Mouse (Mus musculus) left cerebral cortex, adult 8-10 months (tissue): ENCODE measurements around the gene Slpi. TPM values are rescaled to one million over a fixed set of nuclear protein-coding genes. Genes with fewer than 3 reads are reported as not detected.

ENCODE experiments used
- DNase-seq, 2 experiments: peaks; one replicate each; pipeline ENCODE4 v3.0.0; 2022; ENCODE audit warnings: low spot score in 2 of 2
- total RNA-seq, 4 experiments: library from RNA; stranded (reverse); gene quantifications; 2 replicates each; pipeline ENCODE4 v1.2.4; 2022

The Slpi gene
- total RNA-seq, result 1 to 10 TPM in 2 of 4 experiments, under 1 TPM in 1, not detected in 1; 0.62 to 1.8 (median 1.3) TPM

DNA sequence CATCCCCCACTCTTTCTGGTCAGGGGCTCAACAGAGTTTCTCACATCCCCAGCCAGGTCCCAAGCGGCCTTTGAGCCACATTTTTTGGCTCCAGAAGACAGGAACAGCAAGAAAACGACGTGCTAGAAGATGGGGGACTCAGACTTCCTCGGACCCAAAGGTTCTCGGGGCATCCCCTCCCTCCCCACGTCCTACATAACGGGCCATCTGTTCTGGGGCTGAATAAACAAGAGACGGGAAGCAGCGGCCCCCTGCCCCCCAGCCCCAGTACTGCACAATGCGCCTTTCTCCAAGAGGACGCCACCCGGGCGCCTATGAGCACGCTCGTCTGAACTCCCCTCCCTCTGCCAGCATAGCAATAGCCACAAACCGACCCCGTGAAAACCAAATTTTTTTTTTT lies at the start of gene Slpi:
Gene Slpi, minus strand, starts transcription at position 76 of the 400 bp plus-strand sequence.
- peak; percentile 20 to 55 for DNase-seq

DNA sequence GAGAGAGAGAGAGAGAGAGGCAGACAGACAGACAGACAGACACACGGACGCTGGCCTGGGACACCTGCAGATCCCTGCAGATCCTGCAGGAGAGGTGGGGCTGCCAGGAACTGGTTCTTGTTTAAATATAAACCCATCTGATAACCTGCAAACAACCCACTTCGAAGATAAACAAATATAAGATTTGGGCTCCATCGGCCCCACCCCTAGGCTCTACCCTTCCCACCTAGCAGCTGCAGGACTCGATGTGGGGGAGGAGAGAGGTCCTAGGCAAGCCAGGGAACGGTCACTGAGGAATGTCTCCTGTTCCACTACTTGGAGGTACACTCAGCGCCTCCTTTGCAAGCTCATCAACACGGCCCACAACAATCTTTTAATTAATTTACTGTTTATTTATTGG lies 49.4 kb upstream of the Slpi start:
- no peak for DNase-seq

DNA sequence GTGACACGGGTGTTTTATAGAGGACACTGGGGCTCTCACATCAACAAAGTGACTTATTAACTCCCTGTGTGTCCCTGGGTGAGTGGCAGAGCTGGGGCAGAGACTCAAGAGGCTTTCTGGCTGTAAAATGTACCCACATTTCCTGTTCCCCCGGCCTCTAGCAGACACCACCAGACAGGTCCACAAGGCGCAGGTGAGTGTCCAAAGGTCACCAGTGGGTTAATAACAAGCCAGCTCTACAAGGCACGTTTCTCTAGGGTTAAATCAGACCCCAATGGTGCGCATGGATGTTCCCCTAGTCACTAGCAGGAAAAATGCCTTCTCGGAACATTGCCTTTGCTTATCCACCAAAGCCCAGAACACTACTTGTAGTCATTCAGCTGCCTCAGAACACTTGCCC lies 48.8 kb upstream of the Slpi start:
- DNase-seq, result no peak

DNA sequence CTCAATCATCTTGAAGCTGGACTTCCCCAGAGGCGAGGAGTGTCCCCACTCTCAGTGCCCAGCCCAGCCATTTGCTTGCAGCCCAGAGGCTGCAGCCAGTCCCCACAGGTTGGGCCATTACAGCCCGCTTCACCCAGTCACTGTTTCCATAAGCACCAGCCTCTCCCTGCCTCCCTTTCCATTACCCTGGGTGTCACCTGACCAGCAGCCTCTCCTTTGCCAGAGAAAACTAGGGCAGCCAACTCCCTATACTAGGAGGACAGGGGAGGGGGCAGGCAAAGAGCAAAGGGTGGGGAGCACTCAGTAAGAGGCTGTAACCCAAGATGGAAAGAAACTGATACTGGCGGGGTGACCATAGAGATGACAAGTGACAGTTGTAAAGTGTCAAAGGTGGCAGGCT lies 48.1 kb upstream of the Slpi start:
- no peak for DNase-seq

DNA sequence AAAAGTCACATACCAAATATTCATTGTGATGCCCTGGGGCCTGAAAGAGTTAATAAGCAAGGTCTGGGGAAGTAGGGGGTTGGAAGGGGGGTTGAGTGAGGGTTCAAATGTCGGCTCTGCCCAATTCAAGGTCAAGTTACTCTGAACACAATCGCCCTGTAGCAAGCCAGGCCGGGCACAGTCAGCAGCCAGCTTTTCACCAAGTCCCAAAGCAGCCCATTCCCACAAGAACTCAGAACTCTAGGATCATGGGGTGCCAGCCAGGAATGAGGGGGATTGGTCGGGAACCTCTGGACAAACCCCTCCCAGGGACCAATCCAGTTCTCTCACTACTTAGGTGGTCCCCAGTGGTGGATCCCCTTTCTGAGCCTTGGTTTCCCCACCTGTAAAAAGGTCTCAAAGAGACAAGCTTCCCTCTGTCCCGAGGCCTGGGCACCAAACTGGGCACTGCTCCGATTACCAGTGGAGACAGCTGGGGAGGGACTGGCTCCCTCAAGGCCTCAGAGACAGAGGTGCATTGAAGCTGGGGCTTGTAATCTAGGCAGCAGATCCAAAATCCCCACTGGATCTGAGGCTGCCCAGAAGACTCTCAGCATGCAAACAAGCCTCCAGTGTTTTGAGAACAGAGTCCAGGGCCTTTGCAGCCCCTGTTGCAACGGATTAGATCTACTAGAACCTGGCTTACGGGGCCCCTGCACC lies 47.5 kb upstream of the Slpi start:
- DNase-seq, result peak in 1 of 2 experiments; percentile 25

DNA sequence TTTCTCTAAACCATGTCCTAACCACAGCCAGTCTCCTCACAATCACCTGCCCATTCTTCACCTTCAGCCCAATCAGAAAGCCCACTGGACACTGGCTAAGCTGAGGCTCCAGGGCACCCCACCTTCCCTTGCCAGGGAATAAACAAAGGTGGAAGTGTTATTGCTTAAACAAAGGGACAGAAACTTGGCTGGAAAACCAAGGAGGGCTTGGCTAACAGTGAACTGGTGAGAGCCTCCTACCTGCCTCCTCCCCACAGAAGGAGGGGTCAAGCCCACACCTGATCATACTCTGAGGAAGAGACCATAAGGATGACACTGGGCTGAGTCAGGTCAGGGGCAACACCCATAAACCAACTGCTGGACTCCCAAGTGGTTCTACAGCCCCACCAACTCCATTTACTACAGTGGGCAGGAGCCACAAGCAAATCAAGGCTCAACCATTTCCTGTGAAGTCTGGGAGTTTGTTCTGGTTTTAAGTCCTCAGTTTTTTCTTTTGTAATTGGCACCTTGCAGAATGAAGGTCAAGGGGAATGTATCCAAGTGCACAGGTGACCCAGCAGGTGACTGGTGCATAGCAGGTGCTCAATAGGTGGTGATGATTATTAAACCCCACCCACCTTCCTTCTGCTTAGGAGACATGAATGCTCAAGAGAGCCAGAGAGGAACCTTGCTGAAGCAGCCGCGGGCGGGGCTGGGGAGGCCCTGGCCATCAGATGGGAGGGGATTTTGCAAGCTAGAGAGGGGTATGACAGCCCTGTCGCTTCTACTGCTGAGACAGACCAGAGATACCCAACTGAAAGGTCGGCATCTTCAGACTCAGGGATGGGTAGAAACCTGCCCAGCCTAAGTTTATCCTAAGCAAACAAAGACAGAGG lies 46.6 kb upstream of the Slpi start:
- no peak for DNase-seq

DNA sequence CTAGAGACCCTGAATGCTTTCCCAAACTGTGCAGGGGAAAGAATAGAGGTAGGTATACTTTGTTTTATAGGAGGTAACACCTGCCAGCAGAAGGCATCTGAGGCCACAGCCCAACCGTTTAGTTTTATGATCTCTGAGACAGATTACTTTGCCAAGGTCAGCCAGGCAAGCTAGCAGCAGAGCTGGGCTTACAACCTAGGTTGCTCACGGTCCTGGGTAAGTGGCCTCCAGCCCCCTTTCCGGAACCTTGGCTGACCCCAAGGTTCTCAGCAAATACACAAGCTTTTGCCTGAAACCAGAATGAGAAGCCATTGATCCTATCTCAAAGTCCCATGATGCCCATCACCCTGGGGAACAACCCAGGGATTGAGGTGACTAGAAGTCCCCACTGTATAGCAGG lies 45.8 kb upstream of the Slpi start:
- DNase-seq, result no peak

DNA sequence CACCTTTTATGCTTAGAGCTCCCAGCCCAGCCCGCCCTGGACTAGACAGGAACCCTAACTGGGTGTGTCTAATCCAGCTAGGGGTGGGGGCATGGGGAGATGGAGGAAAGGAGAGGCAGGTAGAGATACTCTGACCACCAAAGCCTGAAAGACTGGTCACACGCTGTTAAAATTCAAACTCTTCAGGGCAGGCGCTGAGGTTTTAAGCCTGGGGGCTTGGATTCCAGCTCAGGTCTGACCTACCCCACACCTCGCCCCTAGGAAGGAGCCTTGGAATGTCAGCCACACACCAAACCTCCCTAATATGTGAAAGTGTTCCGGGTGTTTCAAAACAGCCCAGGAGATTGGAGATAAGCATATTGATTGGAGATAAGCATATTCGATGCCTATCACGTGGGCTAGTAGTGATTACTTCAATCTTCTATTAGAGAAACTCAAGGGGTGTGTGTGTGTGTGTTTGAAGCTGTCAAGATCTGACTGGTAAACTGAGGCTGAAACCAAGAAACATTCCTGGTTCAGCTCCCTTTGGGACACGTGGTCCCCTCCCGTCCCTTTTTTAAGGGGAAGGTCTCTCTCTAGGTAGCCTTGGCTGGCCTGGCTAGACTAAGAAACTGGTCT lies 44.5 kb upstream of the Slpi start:
- DNase-seq, result no peak

DNA sequence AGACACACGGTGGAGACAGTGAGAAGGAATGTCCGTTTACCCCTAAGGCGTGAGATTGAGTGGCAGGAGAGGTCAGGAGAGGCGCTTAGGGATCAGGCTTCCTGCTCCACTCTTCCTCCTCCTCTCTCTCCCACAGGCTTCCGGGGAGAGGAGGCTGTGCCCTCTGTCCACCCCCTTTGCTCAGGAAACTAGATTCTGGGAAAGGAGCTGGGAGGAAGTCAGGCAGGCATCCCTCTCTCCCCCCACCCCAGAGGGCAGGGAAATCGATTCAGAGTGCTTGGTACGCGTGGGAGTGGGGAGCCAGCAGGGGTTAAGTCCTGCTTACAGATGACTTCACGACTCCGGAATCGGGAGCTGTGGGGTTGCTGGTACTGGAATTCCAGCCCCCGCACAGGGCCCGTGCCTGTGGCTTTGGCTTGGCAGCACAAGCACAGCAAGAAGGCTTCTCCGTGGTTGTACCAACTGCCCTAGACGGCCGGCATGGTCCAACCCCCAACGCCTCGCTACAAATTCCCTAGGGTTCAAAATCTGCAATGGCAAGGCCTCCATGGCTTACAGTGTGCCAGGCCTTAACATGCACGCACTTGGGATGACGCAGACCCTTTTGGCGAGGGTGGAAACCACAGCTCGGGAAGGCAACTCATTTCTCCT lies 43.8 kb upstream of the Slpi start:
- DNase-seq, result no peak

DNA sequence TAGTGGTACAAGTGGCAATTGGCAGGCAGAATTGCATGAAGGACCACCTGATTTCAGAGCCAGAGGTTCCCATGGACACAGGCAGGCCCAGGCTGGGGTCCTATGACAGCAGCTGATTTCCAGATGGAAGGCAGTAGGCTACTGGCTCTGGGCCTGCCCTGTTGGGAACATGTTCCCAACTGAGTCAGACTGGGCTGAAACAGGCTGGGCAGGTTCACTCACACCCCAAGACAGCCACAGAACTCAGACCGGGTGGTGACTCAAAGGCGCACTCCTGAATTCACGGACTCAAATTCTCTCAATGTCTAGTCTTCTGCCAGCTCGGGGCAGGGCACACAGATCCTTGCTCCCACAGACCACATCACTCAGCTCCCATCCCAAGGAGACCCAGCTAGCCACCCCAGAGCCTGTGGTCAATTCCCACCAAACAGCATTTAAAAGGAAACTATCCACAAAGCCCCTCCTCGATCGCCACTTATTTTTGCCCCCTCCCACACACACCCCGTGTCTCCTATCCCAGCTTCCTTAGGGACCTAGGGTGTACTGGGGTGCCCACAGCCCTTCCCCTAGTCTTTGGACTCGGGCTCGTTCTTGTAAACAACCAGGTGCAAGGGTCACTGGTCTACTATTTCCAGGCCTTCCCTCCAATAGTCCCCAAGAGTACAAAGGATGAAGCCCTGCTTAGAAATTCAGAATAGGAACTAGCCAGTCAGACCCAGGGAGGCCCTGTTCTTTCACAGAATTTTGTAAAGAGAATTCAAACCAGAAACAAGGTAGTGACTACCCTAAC lies 43.0 kb upstream of the Slpi start:
- DNase-seq, result no peak

DNA sequence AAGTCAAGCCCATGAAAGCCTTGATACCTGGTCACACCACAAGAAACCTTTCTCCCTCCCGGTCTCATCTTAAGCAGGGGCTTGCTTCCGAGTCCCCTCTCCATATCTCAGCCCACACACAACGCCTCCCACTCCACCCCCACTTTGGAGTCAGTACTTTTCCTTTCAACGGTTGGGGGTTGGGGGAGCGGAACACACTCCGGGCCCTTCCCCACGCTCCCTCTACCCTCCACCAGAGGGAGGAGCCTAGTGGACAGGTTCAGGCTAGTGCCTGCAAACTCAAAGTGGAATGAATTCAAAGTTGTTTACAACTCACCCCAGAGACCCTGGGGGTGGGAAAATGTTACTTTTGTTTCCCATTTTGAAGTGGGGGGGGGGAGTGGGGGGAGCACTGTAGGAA lies 41.8 kb upstream of the Slpi start:
- DNase-seq, result no peak

DNA sequence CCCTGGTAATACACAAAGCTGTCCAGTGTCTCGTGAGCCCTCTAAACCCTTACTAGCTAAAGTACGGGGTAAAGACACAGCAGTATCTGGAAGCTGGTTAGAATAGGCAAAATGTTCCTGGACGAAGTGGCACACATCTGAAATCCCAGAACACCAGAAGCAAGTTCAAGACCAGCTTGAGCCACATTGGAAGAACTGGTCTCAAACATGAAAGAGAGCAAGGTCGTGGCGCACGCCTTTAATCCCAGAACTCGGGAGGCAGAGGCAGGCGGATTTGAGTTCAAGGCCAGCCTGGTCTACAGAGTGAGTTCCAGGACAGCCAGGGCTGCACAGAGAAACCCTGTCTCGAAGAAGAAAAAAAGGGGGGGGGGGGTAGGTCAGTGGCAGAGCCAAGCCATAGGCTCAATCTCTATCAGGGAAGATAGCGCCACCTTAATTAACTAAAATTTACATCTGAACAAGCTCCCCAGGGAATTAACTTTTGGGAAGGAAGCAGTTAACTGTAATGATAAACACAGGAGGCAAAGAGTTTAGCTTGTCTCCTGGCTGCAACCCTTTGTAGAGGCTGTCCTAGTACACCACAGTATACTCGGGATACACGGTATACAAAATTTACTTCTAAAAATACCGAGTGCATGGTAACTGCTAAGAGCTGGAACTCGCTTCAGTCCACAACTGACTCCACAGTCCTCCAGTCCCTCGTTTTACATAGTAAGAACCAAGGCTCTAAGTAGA lies 41.2 kb upstream of the Slpi start:
- DNase-seq, result no peak

DNA sequence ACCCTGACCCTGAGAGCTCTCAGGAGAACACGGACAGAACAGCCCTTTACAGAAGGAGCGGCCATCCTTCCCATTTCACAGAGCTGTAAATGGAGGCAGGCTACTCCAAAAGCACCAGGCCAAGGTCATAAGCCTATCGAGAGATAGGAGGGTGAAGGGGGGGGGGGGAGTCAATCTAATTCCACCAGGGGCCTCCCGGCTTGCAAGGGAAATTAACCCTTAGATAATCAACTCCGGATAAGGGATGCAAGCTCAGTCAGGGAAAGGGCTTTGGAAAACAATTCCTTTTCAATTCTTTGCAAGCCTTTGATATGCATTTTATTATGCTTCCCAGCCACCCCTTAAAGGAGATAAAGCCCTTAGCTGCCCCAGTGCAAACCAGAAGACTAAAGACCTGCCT lies 39.6 kb upstream of the Slpi start:
- DNase-seq, result no peak

DNA sequence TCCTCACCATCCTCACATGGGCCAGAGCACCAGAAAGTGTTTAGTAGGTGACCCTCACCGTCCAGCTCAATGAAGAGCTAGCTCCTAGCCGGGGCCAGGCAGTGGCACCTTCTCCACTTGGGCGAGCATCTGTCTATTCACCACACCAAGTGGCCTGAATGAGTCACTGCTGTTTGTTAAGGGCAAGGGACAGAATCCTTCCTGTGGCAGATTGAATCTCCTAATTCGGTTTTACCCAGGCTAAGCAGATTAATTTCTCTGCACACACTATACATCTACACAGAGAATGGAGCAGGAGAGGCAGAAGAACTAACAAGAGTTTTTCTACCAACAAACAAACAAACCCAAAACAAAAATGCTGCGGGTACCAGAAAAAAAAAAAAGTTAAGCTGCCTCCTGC lies 38.1 kb upstream of the Slpi start:
- no peak for DNase-seq

DNA sequence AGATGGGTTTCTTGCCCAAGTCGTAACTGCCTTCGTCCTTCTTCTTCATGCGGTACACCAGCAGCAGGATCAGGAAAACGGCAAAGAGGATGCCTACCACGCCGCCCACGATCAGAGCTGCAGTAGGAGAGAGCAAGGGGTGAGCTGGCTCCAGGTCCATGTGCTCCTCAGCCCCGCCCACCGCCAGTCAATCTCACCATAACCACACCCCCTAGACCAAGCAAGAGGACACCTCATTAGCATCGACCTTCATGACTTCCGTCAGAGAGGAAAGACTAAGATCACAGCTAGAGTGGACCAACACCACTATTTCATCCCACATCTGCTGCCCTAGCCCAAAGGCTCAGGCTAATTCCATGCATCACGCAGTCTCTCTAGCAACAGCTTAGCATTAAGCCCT lies 37.2 kb upstream of the Slpi start:
- no peak for DNase-seq

DNA sequence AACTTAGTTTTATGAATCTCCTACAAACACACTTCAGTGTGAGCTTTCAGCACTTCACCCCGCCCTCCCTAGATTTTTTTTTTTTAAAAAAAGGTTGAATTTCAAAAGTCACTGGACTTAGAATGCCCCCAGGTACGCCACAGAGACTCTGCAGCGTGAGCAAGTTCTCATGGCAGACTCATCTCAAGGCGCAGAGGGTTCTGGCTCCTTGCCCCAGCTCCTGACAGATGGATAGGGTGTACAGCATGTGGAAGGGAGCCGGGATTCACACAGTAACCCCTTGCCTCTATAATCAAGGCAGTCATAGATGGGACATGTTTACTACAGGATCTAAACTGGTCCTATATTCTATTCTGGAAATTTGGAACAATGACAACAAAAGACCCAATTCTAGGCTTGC lies 36.5 kb upstream of the Slpi start:
- no peak for DNase-seq

DNA sequence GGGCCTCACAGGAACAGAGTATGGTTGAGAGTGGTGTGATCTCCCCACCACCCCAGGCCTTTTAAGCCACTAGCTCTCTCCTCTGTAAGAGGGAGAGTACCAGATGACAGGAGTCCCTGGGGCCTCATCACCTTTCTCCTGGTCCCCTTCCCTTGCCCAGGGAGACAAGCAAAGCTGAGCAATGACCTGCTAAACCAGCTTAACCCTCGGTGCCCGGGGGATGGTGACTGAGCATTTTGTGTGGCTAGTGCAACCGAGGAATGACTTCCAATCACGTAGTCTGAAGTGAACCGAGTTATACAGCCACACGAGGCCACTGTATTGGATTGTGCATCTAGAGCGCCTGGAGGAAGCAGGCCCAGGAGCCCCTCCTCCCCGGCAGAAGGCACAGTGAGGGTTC lies 35.5 kb upstream of the Slpi start:
- no peak for DNase-seq

DNA sequence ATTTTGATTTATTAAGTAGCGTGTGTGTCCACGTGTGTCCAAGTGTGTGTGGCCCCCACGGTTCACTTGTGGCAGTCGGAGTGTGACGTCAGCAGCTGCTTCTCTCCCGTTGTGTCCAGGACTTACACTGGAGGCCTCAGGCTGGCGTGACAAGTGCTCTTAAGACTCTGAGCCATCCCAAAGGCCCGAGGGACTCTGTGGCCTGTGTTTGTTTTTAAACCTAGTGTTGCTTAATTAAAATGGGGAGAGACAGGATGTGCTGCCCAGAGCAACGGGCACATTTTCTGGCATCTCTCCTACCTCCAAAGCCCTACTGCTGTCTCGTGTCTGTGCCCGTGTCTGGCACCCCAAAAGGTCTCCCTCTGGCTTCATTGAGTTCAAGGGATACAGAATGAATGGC lies 34.6 kb upstream of the Slpi start:
- DNase-seq, result peak in 1 of 2 experiments; percentile 41

DNA sequence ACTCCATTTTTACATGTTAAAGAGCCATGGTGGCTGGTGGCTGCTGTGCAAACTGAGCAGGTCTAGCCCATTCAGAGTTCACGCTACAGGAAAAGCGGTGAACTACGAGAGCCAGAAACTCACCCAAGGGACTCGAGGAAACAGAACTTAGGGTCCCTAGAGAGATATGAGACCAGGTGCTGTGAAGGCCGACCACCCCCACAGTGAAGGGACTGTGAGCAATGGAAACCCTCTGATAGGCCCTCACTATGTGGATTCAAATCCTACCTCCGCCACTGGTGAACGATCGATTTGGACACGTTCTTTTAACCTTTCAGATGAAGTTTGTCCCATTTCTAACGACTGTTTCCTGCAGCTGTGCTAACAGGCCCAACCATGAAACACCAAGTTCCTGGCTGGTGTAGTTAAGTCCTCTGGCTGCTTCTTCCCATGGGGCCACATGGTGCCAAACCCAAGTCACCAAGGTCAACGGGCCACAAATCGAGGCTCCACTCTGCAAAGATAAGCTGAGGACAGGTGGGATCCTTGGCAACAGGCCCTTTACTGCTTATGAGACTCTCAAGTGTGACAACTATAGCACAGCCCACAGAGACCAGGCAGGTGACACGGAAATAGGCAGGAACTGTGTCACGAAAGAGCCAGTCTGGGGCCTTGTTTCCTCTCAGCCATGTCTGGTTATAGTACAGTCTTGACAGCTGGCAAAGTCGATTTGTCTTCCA lies 33.9 kb upstream of the Slpi start:
- DNase-seq, result no peak

DNA sequence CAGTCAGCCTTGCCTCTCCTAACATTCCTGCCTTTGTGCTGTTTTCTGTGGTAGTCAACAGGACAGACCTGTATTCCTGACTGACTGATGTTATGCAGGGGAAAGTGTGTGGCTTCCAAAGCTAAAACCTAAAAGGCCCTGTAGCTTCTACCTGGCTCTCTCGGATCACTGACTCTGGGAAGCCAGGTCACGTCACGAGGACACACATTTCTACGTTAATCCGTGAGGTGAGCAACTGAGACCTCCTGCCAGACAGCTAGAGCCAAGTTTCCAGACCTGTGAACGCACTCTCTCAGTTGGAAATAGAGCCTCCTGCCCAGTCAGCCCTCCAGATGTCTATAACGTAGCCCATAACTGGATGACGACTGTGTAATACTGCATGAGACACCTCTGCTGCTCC lies 33.1 kb upstream of the Slpi start:
- no peak for DNase-seq
